Mouse (Mus musculus) urinary bladder, postnatal 25 days (tissue): ENCODE measurements at regions not wholly inside any gene's neighbourhood (a gene's known extent, or its start where the extent isn't known, plus 50 kb on each side); places are given as distances from the start of the nearest gene placed in this dataset.
A peak's percentile ranks its signal among the peaks of the same experiment; 100 is the strongest.

Experiments
- DNase-seq: peaks from one replicate; pipeline ENCODE4 v3.0.0; 2022; ENCODE audit warnings: low spot score

GRCm38 (mm10) chr5:64401737-64402136 is 245.6 kb downstream of the Tbc1d1 start:
- DNase-seq, result no peak

- no peak for DNase-seq
Observed at GRCm38 (mm10) chr5:64403077-64403981, 247.2 kb downstream of the Tbc1d1 start.

GRCm38 (mm10) chr5:64403982-64404345 is 247.9 kb downstream of the Tbc1d1 start:
- no peak for DNase-seq

- no peak for DNase-seq
Observed at GRCm38 (mm10) chr5:64404512-64404911, 248.4 kb downstream of the Tbc1d1 start.

GRCm38 (mm10) chr5:64408938-64409337 is 252.8 kb downstream of the Tbc1d1 start:
- DNase-seq, result no peak

- DNase-seq, result no peak
Observed at GRCm38 (mm10) chr5:64410621-64411020, 254.5 kb downstream of the Tbc1d1 start.

GRCm38 (mm10) chr5:64414519-64414918 is 258.4 kb downstream of the Tbc1d1 start:
- no peak for DNase-seq

- DNase-seq, result no peak
Observed at GRCm38 (mm10) chr5:64419395-64419794, 263.3 kb downstream of the Tbc1d1 start.

- no peak for DNase-seq
Observed at GRCm38 (mm10) chr5:64422787-64423587, 266.9 kb downstream of the Tbc1d1 start.

- DNase-seq, result no peak
Observed at GRCm38 (mm10) chr5:64428822-64429221, 272.7 kb downstream of the Tbc1d1 start.

GRCm38 (mm10) chr5:64430501-64430900 is 274.4 kb downstream of the Tbc1d1 start:
- DNase-seq, result no peak

GRCm38 (mm10) chr5:64431624-64432023 is 275.5 kb downstream of the Tbc1d1 start:
- peak; percentile 33 for DNase-seq

GRCm38 (mm10) chr5:64433786-64434185 is 277.7 kb downstream of the Tbc1d1 start:
- DNase-seq, result no peak

- DNase-seq, result no peak
Observed at GRCm38 (mm10) chr5:64435491-64435890, 279.4 kb downstream of the Tbc1d1 start.

- no peak for DNase-seq
Observed at GRCm38 (mm10) chr5:64435958-64436357, 279.9 kb downstream of the Tbc1d1 start.

- no peak for DNase-seq
Observed at GRCm38 (mm10) chr5:64437720-64438119, 281.6 kb downstream of the Tbc1d1 start.

- no peak for DNase-seq
Observed at GRCm38 (mm10) chr5:64438446-64439134, 282.5 kb downstream of the Tbc1d1 start.

- no peak for DNase-seq
Observed at GRCm38 (mm10) chr5:64447847-64448246, 291.7 kb downstream of the Tbc1d1 start.

GRCm38 (mm10) chr5:64452668-64453334 is 296.7 kb downstream of the Tbc1d1 start:
- DNase-seq, result no peak

GRCm38 (mm10) chr5:64459807-64460206 is 303.7 kb downstream of the Tbc1d1 start:
- no peak for DNase-seq

GRCm38 (mm10) chr5:64460891-64461290 is 304.8 kb downstream of the Tbc1d1 start:
- DNase-seq, result no peak

GRCm38 (mm10) chr5:64461592-64461991 is 305.5 kb downstream of the Tbc1d1 start:
- DNase-seq, result no peak
